Mouse (Mus musculus) cerebral cortex, adult 2 months (tissue): Measurements from ENCODE around the gene Sptlc2.

ENCODE experiments used
- WGBS: fragments of 180-500 bp; shearing (Covaris S2); methylation state at CpG from one replicate; pipeline ENCODE4 v1.1.7; 2018; 5-methylcytosine and 5-hydroxymethylcytosine counted together

Gene Sptlc2

GRCm38 (mm10) chr12:87397126-87397525 lies 9.0 kb upstream of the Sptlc2 start:
- WGBS: 86% methylated on average over 4 of the region's 4 CpGs

GRCm38 (mm10) chr12:87394316-87394715 lies 6.2 kb upstream of the Sptlc2 start:
- WGBS: 94% methylated on average over 6 of the region's 6 CpGs

- WGBS: 79% methylated on average over 4 of the region's 4 CpGs
These were observed 5.4 kb upstream of the Sptlc2 start for GRCm38 (mm10) chr12:87393447-87394145.

- WGBS: 56% methylated on average over 3 of the region's 3 CpGs
These were observed 1.1 kb upstream of the Sptlc2 start for GRCm38 (mm10) chr12:87389231-87389630.

GRCm38 (mm10) chr12:87387171-87388121 lies 709 bp downstream of the Sptlc2 start:
- 2% methylated on average over 60 of the region's 65 CpGs for WGBS

- 91% methylated on average over 3 of the region's 3 CpGs for WGBS
These were observed 3.1 kb downstream of the Sptlc2 start for GRCm38 (mm10) chr12:87385051-87385450.

GRCm38 (mm10) chr12:87381380-87381682 lies 6.8 kb downstream of the Sptlc2 start:
- WGBS: 67% methylated on average over 2 of the region's 2 CpGs

- WGBS: 85% methylated on average over 10 of the region's 10 CpGs
These were observed 7.4 kb downstream of the Sptlc2 start for GRCm38 (mm10) chr12:87380586-87381379.

- 81% methylated on average over 2 of the region's 2 CpGs for WGBS
These were observed 8.7 kb downstream of the Sptlc2 start for GRCm38 (mm10) chr12:87379496-87379895.

- WGBS: 86% methylated on average over 6 of the region's 6 CpGs
These were observed 14.0 kb downstream of the Sptlc2 start for GRCm38 (mm10) chr12:87374159-87374558.

- WGBS: 65% methylated on average over 2 of the region's 2 CpGs
These were observed 18.8 kb downstream of the Sptlc2 start for GRCm38 (mm10) chr12:87369319-87369718.

GRCm38 (mm10) chr12:87365676-87366075 lies 22.5 kb downstream of the Sptlc2 start:
- WGBS: 64% methylated on average over 9 of the region's 9 CpGs

- WGBS: 72% methylated on average over 3 of the region's 3 CpGs
These were observed 26.0 kb downstream of the Sptlc2 start for GRCm38 (mm10) chr12:87362111-87362510.

GRCm38 (mm10) chr12:87348029-87348428 lies 40.1 kb downstream of the Sptlc2 start:
- WGBS: 57% methylated on average over 2 of the region's 2 CpGs

GRCm38 (mm10) chr12:87347511-87347910 lies 40.6 kb downstream of the Sptlc2 start:
- WGBS: 78% methylated on average over 2 of the region's 2 CpGs

GRCm38 (mm10) chr12:87338082-87338481 lies 50.1 kb downstream of the Sptlc2 start:
- 92% methylated on average over 4 of the region's 4 CpGs for WGBS

GRCm38 (mm10) chr12:87334886-87335285 lies 53.3 kb downstream of the Sptlc2 start:
- WGBS: 15% methylated on average over 2 of the region's 2 CpGs

- 58% methylated on average over 4 of the region's 4 CpGs for WGBS
These were observed 55.6 kb downstream of the Sptlc2 start for GRCm38 (mm10) chr12:87332511-87332910.

GRCm38 (mm10) chr12:87331908-87332307 lies 56.2 kb downstream of the Sptlc2 start:
- 25% methylated on average over 5 of the region's 5 CpGs for WGBS

GRCm38 (mm10) chr12:87331053-87331456 lies 57.1 kb downstream of the Sptlc2 start:
- 44% methylated on average over 6 of the region's 6 CpGs for WGBS

GRCm38 (mm10) chr12:87330213-87330612 lies 57.9 kb downstream of the Sptlc2 start:
- 39% methylated on average over 2 of the region's 2 CpGs for WGBS

GRCm38 (mm10) chr12:87328025-87328424 lies 60.1 kb downstream of the Sptlc2 start:
- WGBS: 66% methylated on average over 4 of the region's 4 CpGs
